Mouse (Mus musculus): ENCODE measurements around the gene Olfr854. TPM values are rescaled to one million over a fixed set of nuclear protein-coding genes. Genes with fewer than 3 reads are reported as not detected.

Gene Olfr854
- not detected for polyA plus RNA-seq (2017; shearing (Covaris generic))

GRCm38 (mm10) chr9:19567282-19567681 is at the start of gene Olfr854:
Gene Olfr854, minus strand, starts transcription at chr9:19567382.

DNA sequence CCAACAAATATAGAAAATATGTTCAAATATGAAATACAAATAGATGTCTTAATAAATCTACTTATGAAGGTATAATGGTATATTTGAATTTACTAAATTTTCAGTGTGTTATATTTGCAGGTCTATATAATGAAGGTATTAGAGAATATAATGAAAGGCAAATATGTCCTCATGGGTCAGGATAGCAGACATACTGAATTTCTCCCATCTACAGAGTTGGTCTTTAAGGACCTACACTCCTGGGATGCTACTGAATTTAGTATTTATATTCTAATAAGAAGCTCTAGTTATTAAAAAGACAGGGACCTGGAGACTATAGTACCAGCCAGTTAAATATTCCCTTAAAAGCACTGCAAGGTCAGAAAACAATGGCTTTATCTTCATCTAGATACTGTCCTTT is 15.1 kb upstream of the Olfr854 start, which contains the start of gene Olfr855:
TSS of gene Olfr855 (plus strand) at position 301 of the 400 bp plus-strand sequence.

GRCm38 (mm10) chr9:19540976-19541375 is 26.2 kb downstream of the Olfr854 start, which contains the start of gene Olfr853:
Gene Olfr853, minus strand, starts transcription at chr9:19541076.

Other genes with a start within 250 kb of the Olfr854 start
- not detected for gene Olfr845, start 230.9 kb downstream of the Olfr854 start, polyA plus RNA-seq (2017; shearing (Covaris generic))
- gene Olfr846, start 203.4 kb downstream of the Olfr854 start, polyA plus RNA-seq (2017; shearing (Covaris generic)): not detected
- gene Olfr847, start 188.7 kb downstream of the Olfr854 start, polyA plus RNA-seq (2017; shearing (Covaris generic)): under 1 TPM in 1 of 2 experiments, not detected in 1; 0.16 TPM
- gene Olfr849, start 127.1 kb downstream of the Olfr854 start, polyA plus RNA-seq (2017; shearing (Covaris generic)): not detected
- not detected for gene Olfr850, start 89.1 kb downstream of the Olfr854 start, polyA plus RNA-seq (2017; shearing (Covaris generic))
- not detected for gene Olfr851, start 74.1 kb downstream of the Olfr854 start, polyA plus RNA-seq (2017; shearing (Covaris generic))
- gene Olfr853, start 26.3 kb downstream of the Olfr854 start, polyA plus RNA-seq (2017; shearing (Covaris generic)): not detected
- under 1 TPM in 1 of 2 experiments, not detected in 1; 0.16 TPM for gene Olfr855, start 15.2 kb upstream of the Olfr854 start, polyA plus RNA-seq (2017; shearing (Covaris generic))
- gene Zfp317, start 54.7 kb upstream of the Olfr854 start, polyA plus RNA-seq (2017; shearing (Covaris generic)): 10 to 100 TPM; 28.5 to 34.8 TPM
- gene Olfr857, start 142.1 kb upstream of the Olfr854 start, polyA plus RNA-seq (2017; shearing (Covaris generic)): not detected
- gene Olfr58, start 212.9 kb upstream of the Olfr854 start, polyA plus RNA-seq (2017; shearing (Covaris generic)): under 1 TPM in 1 of 2 experiments, not detected in 1; 0.42 TPM
- gene Olfr859, start 237.5 kb upstream of the Olfr854 start, polyA plus RNA-seq (2017; shearing (Covaris generic)): under 1 TPM in 1 of 2 experiments, not detected in 1; 0.11 TPM

Data from inflammation-experienced regulatory T-cells (primary cell).